Mouse (Mus musculus) CD4-positive, CD25-positive, alpha-beta regulatory T cell, adult 4 months (primary cell): ENCODE measurements around the gene Ptcd2. TPM values are rescaled to one million over a fixed set of nuclear protein-coding genes. Genes with fewer than 3 reads are reported as not detected.

ENCODE experiments used
- ATAC-seq: one replicate; pipeline ENCODE4 v1.8.0; 2017
- polyA plus RNA-seq, 2 experiments: library from polyadenylated mRNA; unstranded; fragments of 100-300 nt; shearing (Covaris generic); gene quantifications; one replicate each; pipeline ENCODE4 v1.2.1; 2017

The Ptcd2 gene
- polyA plus RNA-seq, 2 experiments from 2014 or later = 62.9 to 72.4 TPM

GRCm38 (mm10) chr13:99299921-99300320 lies 44.6 kb downstream of the Ptcd2 start:
- no peak for ATAC-seq

GRCm38 (mm10) chr13:99294176-99294575 lies 50.3 kb downstream of the Ptcd2 start:
- ATAC-seq = no peak

GRCm38 (mm10) chr13:99290766-99291165 lies 53.7 kb downstream of the Ptcd2 start:
- ATAC-seq = no peak

GRCm38 (mm10) chr13:99287786-99288185 lies 56.7 kb downstream of the Ptcd2 start:
- no peak for ATAC-seq

- no peak for ATAC-seq
These were observed 57.3 kb downstream of the Ptcd2 start for GRCm38 (mm10) chr13:99287207-99287606.

GRCm38 (mm10) chr13:99285241-99285640 lies 59.3 kb downstream of the Ptcd2 start:
- ATAC-seq = no peak

- no peak for ATAC-seq
These were observed 59.9 kb downstream of the Ptcd2 start for GRCm38 (mm10) chr13:99284400-99285160.

GRCm38 (mm10) chr13:99283916-99284315 lies 60.6 kb downstream of the Ptcd2 start:
- ATAC-seq = no peak

GRCm38 (mm10) chr13:99282961-99283360 lies 61.5 kb downstream of the Ptcd2 start:
- ATAC-seq = no peak

GRCm38 (mm10) chr13:99279351-99279750 lies 65.2 kb downstream of the Ptcd2 start:
- no peak for ATAC-seq

- no peak for ATAC-seq
These were observed 66.0 kb downstream of the Ptcd2 start for GRCm38 (mm10) chr13:99278511-99278910.

GRCm38 (mm10) chr13:99277521-99277920 lies 67.0 kb downstream of the Ptcd2 start:
- no peak for ATAC-seq

- no peak for ATAC-seq
These were observed 72.5 kb downstream of the Ptcd2 start for GRCm38 (mm10) chr13:99272046-99272445.

Other genes starting within 250 kb of the Ptcd2 start
- gene Zfp366, start 159.9 kb downstream of the Ptcd2 start, polyA plus RNA-seq = under 1 TPM in 1 of 2 experiments, not detected in 1; 0.09 TPM
- gene Mrps27, start 81 bp upstream of the Ptcd2 start, polyA plus RNA-seq = 10 to 100 TPM; 31.0 to 48.0 TPM
- gene Map1b, start 171.8 kb upstream of the Ptcd2 start, polyA plus RNA-seq = under 1 TPM; 0.16 to 0.26 TPM